Mouse (Mus musculus) c-Kit-positive CD71-positive TER-119-negative erythroid progenitor cells, embryonic 14.5 days (primary cell): ENCODE data around the gene Map3k5.
"Not testable (repeated sequence)": the region's sequence is repeated elsewhere in the genome, so short reads cannot be mapped to it uniquely, and the experiment has no call there.

Experiments used
- DNase-seq: peaks from one replicate; pipeline ENCODE4 v3.0.0-alpha.2; 2013; ENCODE audit warnings: low read depth

The Map3k5 gene

GRCm38 (mm10) chr10:19934384-19935294 is at the start of gene Map3k5:
Gene Map3k5, plus strand, starts transcription at chr10:19934472.
- no peak for DNase-seq

GRCm38 (mm10) chr10:19886249-19886648 is 48.0 kb upstream of the Map3k5 start:
- DNase-seq, result peak; percentile 34

GRCm38 (mm10) chr10:19889908-19890307 is 44.4 kb upstream of the Map3k5 start:
- DNase-seq, result no peak

- DNase-seq, result no peak
Observed at GRCm38 (mm10) chr10:19891686-19892085, 42.6 kb upstream of the Map3k5 start.

GRCm38 (mm10) chr10:19893146-19893545 is 41.1 kb upstream of the Map3k5 start:
- DNase-seq, result no peak

GRCm38 (mm10) chr10:19893976-19894375 is 40.3 kb upstream of the Map3k5 start:
- peak; percentile 38 for DNase-seq

- DNase-seq, result no peak
Observed at GRCm38 (mm10) chr10:19900191-19900590, 34.1 kb upstream of the Map3k5 start.

GRCm38 (mm10) chr10:19901992-19902391 is 32.3 kb upstream of the Map3k5 start:
- DNase-seq, result no peak

GRCm38 (mm10) chr10:19904077-19904820 is 30.0 kb upstream of the Map3k5 start:
- no peak for DNase-seq

- peak; percentile 80 for DNase-seq
Observed at GRCm38 (mm10) chr10:19907246-19907804, 26.9 kb upstream of the Map3k5 start, which contains the start of gene Pex7. Gene Pex7, minus strand, starts transcription at chr10:19907689.

GRCm38 (mm10) chr10:19908076-19908475 is 26.2 kb upstream of the Map3k5 start:
- DNase-seq, result no peak

- DNase-seq, result no peak
Observed at GRCm38 (mm10) chr10:19910516-19910915, 23.8 kb upstream of the Map3k5 start.

GRCm38 (mm10) chr10:19911583-19911982 is 22.7 kb upstream of the Map3k5 start:
- DNase-seq, result no peak

- DNase-seq, result no peak
Observed at GRCm38 (mm10) chr10:19913806-19914205, 20.5 kb upstream of the Map3k5 start.

- peak; percentile 39 for DNase-seq
Observed at GRCm38 (mm10) chr10:19915301-19915700, 19.0 kb upstream of the Map3k5 start.

- no peak for DNase-seq
Observed at GRCm38 (mm10) chr10:19922410-19922809, 11.9 kb upstream of the Map3k5 start.

- DNase-seq, result no peak
Observed at GRCm38 (mm10) chr10:19924256-19924655, 10.0 kb upstream of the Map3k5 start.

- DNase-seq, result not testable (repeated sequence)
Observed at GRCm38 (mm10) chr10:19926391-19926897, 7.8 kb upstream of the Map3k5 start.

GRCm38 (mm10) chr10:19928205-19928604 is 6.1 kb upstream of the Map3k5 start:
- DNase-seq, result no peak

GRCm38 (mm10) chr10:19932986-19933385 is 1.3 kb upstream of the Map3k5 start:
- DNase-seq, result no peak

- no peak for DNase-seq
Observed at GRCm38 (mm10) chr10:19933511-19934383, 525 bp upstream of the Map3k5 start.

- no peak for DNase-seq
Observed at GRCm38 (mm10) chr10:19935295-19935623, 987 bp downstream of the Map3k5 start.
